Mouse (Mus musculus): Measurements from ENCODE around the gene Ube2v1.
A peak's percentile ranks its signal among the peaks of the same experiment; 100 is the strongest.

Gene Ube2v1

DNA sequence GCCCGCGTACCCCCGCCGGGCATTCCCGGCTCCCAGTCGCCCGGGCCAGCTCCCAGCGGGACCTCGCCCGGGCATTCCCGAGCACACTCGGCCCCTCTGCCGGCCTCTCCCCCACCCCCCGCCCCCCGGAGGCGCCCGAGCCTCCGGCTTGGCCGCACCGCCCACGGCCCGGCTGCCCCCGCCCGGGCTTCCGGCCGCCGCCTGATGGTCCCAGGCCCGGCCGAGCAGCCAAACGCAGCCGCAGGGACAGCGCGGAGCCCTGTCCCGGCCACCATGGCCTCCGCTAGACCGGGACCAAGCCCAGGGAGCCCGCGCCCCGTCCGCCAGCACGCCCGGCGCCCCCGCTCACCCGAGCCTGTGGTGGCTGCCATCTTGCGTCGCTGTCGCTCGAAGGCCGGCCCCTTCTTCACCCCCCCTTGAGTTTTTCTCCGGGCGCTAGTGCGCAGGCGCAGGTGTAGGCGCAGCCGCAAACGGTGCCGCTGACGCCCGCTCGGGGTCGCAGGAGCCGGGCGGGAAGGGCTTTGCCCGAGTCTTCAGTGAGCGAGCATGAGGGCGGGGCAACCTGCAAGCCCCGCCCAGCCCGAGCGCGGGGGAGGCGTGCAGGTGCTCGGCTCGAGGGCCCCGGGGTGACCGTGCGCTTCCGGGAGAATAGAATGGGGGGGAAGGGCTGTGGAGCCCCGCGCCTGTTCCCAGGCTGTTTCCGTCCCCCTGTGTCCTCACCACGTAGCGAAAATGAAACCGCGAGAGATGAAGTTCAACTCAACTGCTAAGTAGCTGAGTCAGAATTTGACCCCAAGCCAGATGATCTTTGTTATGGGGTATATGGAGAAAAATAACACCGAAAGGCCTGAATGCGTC lies at the start of gene Ube2v1:
Gene Ube2v1 (minus strand): TSS at position 505 of the 858 bp plus-strand sequence.
- peak; percentile 97 for DNase-seq (ENCODE audit: low read depth)

- no peak for DNase-seq (ENCODE audit: low read depth)
These were observed 48.8 kb upstream of the Ube2v1 start for GRCm38 (mm10) chr2:167680657-167681056.

- no peak for DNase-seq (ENCODE audit: low read depth)
These were observed 48.1 kb upstream of the Ube2v1 start for GRCm38 (mm10) chr2:167679902-167680430.

DNA sequence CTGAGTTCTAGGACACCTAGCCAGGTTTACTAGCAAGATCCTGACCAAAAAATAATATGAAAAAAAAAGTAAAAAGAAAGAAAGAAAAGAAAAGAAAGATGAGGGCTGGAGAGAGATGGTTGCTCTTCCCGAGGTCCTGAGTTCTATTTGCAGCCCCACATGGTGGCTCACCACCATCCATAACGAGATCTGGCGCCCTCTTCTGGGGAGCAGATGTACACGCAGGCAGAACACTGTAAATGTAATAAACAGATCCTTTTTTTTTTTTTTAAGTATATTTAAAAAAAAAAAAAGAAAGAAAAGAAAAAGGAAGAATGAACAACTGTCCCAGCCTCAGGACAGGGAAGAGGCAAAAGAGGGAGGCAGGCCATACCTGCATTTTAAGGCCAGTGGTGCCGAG lies 46.7 kb upstream of the Ube2v1 start:
- DNase-seq (ENCODE audit: low read depth): no peak

GRCm38 (mm10) chr2:167675120-167675909 lies 43.4 kb upstream of the Ube2v1 start:
- DNase-seq (ENCODE audit: low read depth): no peak

- DNase-seq (ENCODE audit: low read depth): no peak
These were observed 40.4 kb upstream of the Ube2v1 start for GRCm38 (mm10) chr2:167672212-167672685.

DNA sequence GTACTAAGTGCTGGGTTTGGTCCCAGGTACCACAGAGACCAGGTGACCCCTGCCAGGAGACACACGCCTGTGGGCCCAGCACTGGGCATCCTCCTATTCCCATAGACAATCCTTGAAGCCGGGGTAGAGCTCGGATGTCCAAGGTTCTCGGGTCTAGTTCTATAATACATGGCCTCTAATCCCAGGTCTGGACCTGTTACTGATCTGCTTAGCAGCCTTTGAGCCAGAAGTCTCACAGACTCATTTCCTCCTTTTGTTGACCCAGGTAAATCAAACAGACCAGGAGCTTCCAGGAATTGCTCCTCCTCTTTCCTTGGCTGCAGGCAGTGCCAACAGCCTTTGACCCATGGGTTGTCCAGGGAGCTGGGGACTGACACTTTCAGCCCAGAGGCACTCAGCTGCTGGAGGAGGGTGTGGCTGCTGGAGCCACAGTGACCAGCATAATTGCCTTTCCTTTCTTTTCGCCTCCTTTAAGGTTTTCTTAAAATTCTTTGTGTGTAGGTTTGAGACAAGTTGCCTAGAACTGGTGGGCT lies 39.3 kb upstream of the Ube2v1 start:
- no peak for DNase-seq (ENCODE audit: low read depth)

- DNase-seq (ENCODE audit: low read depth): no peak
These were observed 37.5 kb upstream of the Ube2v1 start for GRCm38 (mm10) chr2:167669398-167669797.

- DNase-seq (ENCODE audit: low read depth): no peak
These were observed 36.5 kb upstream of the Ube2v1 start for GRCm38 (mm10) chr2:167668426-167668825.

GRCm38 (mm10) chr2:167665972-167666713 lies 34.2 kb upstream of the Ube2v1 start:
- no peak for DNase-seq (ENCODE audit: low read depth)

DNA sequence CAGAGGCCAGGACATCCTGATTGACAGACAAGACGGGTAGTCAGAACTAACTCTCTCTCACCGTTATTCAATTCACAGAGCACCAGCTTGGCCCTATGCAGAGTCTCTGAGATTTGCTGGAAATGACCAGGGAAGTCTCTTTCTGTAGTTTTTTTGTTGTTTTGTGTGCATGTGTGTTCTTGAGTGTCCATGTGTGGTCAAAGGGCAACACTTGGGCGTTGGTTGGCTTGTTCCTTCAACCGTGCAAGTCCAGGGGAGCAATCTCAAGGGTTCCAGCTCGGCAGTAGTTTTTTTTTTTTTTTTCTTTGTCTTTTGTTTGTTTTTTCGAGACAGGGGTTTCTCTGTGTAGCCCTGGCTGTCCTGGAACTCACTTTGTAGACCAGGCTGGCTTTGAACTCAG lies 30.8 kb upstream of the Ube2v1 start:
- no peak for DNase-seq (ENCODE audit: low read depth)

DNA sequence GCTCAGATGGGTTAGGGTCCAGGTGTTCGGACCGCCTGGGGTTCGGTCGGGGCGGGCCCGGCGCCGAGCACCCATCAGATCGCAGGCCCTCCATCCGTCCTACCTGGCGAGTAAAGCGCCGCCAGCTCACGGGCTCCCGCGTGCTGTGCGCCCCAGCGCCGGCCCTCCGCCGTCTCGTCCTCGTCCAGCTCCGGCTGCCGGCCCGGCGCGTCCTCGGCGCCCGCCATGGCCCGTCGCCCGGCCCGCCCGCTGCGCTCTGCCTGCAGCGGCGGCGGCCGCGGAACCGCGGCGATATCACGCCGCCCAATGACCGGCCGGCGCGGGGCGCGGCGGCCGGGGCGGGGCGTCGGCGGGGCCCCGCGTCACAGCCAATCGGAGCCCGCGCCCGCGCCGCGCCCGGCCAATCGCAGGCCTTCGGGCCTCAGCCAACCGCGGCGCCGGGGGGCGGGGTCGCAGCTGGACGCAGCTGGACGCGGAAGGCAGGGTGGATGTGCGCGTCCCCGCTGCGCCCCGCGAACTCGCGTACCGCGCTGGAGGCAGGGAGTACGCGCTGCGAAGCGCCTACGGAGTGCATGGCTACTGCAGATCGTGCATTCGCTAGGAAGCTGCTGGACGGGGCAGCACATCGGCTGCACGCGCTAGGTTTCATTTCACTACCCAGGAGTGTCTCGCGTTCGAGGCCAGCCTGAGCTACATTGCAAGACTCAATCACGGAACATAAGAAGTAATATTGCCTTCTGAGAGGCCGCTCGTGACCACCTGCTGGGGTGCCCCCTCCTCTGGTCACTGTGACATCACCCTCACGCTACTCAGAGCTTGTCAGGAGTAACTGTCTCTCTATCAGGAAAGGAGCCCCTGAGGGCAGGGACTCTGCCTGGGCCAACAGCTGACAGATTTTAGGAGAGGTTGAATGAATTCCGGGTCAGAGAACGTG lies 29.6 kb upstream of the Ube2v1 start, which contains the start of gene Gm20431:
Gene Gm20431 (minus strand): TSS at position 227 of the 934 bp plus-strand sequence.
- DNase-seq (ENCODE audit: low read depth): no peak

- no peak for DNase-seq (ENCODE audit: low read depth)
These were observed 28.7 kb upstream of the Ube2v1 start for GRCm38 (mm10) chr2:167660611-167660971.

GRCm38 (mm10) chr2:167659847-167660610 lies 28.1 kb upstream of the Ube2v1 start:
- no peak for DNase-seq (ENCODE audit: low read depth)

- no peak for DNase-seq (ENCODE audit: low read depth)
These were observed 27.4 kb upstream of the Ube2v1 start for GRCm38 (mm10) chr2:167659177-167659846.

DNA sequence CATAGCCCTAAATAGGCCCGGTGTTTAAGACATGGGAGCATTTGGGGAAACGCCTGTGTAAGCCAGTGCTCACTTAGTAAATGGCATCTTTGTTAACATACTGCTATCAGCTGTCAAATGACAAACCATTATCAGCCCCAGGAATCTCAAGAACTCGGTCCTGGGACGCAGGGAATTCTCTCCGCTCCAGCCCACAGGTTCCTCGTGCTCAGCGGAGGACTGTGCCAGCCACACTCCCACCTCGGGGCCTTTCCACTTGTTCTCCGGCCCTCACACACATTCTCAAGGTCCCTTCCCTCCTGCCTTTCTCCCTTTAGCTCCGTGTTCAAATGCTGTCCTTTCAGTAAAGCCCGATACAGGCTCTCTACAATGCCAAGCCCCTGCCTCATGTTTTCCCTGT lies 26.8 kb upstream of the Ube2v1 start:
- no peak for DNase-seq (ENCODE audit: low read depth)

GRCm38 (mm10) chr2:167657973-167658372 lies 26.1 kb upstream of the Ube2v1 start:
- DNase-seq (ENCODE audit: low read depth): no peak

- DNase-seq (ENCODE audit: low read depth): no peak
These were observed 25.0 kb upstream of the Ube2v1 start for GRCm38 (mm10) chr2:167656629-167657478.
